Mouse (Mus musculus): ENCODE measurements around the gene Cdk4. TPM values are rescaled to one million over a fixed set of nuclear protein-coding genes. Genes with fewer than 3 reads are reported as not detected.
A peak's percentile ranks its signal among the peaks of the same experiment; 100 is the strongest.
"Not testable (repeated sequence)": the region's sequence is repeated elsewhere in the genome, so short reads cannot be mapped to it uniquely, and the experiment has no call there.

Cdk4 gene
- total RNA-seq, 2 experiments from 2014 or later = 76.1 to 83.3 TPM

DNA sequence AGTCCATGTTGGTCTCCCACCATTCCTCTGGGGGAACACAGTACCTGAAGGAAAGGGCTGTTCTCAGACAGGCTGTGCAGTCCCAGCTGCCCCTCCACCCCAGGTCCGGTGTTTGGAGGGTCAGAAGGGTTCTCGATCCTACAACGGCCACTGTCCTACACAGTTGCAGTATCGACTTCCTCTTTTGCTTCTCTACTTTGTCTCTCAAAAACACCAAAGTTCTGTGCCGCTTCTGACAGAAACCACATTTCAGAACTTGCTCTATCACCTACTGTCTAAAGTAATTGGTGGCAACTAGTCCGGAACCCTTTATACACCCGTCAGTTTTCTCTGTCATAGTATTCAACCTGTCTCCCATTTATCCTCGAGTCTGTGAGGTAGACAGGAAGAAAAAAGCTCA, 7.9 kb upstream of the Cdk4 start:
- intact Hi-C loops (cut with DNase I) = no loop called here

DNA sequence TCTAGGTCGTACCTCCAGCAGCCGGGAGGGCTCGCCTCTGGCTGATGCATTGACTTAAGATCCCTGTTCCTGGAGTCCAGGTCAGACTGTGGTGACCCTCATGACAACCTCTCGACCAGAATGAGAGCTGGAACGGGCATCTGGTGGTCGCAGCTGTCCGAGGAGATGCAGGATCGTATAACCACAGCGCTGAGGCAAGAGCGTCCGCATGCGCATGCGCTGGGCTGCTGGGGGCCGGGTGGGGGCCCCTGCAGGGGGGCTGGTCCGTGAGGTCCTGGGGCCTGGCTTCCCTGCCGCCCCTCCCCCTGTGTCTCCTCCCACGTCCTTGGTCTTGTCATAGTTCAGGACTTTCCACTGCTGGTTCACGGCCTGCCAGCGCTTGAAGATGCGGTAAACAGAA, 6.8 kb upstream of the Cdk4 start:
- intact Hi-C loops (cut with DNase I) = no loop called here
- no peak for DNase-seq (ENCODE audit: low spot score)

More for the DNA sequence above, 7.9 kb upstream of the Cdk4 start:
- no peak for DNase-seq (ENCODE audit: low spot score)

DNA sequence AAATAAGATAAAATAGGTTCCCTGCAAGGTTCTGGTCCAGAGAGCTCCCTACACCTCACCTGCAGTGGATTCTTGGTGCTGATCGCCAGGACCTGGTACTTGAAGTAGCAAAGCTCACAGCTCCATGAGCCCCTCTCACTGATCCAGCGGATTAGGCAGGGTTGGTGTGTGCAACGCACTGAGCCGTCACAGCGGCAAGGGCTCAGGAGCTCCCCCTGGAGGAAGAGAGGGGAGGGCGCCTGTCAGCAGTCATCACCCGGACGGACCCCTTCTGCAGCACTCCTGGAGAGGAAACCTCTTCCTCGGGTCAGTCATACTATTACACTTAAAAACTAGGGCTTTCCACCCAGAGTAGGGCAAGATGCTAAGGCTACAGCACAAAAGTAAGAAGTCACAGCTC, 5.2 kb upstream of the Cdk4 start:
- no peak for DNase-seq (ENCODE audit: low spot score)
- intact Hi-C loops (cut with DNase I) = no loop called here

DNA sequence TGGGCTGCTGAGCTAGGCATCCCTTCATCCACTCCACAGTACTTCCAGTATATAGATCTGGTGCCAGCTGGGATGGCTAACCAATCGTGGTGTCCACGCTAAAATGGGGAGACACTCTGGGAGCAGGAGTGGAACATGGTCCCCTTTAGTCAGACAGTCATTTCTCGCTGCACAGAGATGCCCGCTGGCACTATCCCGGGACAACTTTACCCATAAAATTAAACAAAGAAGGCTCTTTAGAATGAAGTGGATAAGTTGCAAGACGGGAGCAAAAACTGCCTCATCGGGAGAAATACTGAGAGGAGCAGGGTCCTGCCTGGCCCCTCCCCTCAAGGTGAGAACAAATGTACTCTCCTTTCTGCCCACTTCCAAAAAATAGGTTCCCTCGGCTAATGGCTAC, 4.6 kb upstream of the Cdk4 start:
- DNase-seq (ENCODE audit: low spot score) = no peak
- intact Hi-C loops (cut with DNase I) = no loop called here

DNA sequence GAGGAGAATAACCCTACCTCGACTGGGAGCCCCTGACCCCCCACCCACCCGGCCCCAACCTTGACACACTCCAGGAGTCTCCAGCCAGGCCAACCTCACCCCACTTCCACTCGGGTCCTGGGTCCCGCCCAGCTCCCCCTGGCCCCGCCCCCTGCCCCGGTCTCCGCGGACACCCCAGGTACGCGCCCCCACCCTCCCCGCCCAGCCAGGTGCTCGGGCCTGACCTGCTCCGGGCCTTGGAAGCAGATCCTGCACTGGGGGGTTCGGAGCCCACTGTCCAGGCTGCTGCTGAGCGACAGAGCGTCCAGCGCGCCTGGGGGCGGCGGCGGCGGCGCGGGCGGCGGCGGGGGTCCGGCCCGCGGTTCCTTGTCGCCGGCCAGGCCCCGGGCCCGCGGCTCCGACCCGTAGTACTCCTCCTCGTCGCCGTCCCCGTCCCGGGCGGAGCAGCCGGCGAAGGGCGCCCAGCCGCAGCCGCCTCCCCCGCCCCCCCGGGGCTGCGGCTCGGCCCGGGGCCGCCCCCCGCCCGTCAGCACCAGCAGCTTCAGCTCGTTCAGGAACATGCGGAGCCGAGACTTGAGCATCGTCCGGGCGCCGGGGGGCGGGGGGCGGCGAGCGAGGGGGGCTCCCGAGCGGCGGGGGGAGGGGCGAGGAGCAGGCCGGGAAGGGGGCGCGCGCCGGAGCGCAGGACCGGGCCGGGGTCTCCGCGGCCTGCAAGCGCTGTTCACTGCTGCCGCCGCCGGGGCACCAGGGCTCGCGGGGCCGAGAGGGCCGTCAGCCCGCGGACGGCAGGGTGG, 4.0 kb upstream of the Cdk4 start:
- intact Hi-C loops (cut with DNase I) = no loop called here
- no peak for DNase-seq (ENCODE audit: low spot score)

DNA sequence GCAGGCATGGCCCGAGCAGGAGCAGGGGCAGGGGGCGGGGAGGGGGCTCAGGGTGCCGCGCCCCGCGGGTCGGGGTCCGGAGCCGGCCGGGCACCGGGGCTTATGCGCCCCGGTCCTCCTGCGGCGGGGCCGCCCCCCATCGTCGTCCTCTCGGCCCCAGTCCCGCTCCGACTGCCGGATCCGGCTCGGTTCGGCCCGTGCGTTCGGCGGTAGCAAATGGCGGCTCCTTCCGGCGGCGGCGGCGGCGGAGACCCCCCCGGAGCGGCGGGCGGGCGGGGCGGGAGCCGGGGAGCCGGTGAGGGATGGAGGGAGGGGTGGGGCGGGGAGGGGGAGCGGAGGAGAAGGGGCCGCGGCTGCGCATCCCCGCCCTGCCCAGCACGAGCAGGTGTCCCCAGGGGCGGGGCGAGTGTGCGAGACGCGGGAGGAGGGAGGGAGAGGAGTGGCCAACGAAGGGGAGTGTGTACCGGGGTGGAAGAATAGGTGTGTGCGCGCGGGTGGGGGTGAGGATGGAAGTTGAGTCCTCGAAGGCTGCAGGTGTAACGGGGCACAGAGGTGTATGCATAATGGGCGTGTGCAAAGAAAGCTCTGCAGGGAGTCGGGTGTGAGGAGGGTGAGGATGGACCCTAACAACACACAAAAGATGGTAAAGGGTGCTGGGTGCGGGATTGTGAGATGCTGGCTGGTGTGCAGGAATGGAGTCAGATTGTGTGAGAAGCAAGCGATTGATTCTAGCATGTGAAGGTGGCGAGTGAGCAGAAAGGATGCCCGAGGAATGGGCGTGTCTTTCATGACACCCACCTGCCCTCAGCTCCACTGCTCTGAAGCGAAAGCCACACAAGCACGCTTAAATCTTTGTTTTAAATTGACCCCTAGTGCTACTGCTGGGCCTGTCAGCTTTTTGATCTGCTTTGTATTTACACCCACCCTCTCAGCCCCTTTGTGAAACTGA, 3.1 kb upstream of the Cdk4 start, which contains the start of gene March9:
TSS of gene March9 (minus strand) at position 217 of the 949 bp plus-strand sequence.
- intact Hi-C loops (cut with DNase I) = no loop called here
- DNase-seq (ENCODE audit: low spot score) = no peak

DNA sequence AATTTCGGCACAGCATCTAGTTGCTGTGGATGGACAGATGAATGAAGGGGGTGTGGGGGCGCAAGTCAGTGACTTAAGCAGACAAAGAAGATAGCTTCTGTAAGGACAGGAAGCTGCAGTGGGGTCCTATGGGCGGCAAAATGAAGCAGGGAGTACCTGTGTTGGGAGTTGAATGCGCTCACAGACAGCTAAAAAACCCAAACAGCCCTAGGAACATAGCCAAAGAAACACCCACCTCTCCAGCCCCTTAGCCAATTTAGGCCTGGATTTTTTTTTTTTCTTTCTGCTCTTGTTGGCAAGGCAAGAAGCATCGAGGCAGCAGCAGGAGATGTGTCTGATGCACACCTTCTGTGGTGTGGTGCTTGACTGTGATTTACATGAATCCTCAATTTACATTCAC, 2.2 kb upstream of the Cdk4 start:
- DNase-seq (ENCODE audit: low spot score) = no peak
- intact Hi-C loops (cut with DNase I) = no loop called here

DNA sequence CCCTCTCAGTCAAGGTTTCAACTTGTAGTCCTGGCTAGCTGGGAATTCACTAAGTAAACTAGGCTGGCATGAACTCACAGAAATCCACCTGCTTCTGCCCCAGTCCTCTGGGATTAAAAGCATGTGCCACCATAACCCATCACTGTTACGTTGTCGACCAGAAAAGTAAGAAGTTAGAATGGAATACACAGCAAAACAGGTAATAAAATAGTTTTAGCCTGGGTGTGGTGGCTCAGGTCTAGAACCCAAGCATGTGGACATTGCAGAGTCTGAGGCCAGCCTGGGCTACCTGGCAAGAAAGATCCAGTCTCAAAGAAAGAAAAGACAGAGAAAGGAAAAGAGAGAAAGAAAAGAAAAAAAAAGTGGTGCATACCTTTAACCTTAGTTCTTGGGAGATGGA, 1.8 kb upstream of the Cdk4 start:
- no peak for DNase-seq (ENCODE audit: low spot score)
- intact Hi-C loops (cut with DNase I) = no loop called here

DNA sequence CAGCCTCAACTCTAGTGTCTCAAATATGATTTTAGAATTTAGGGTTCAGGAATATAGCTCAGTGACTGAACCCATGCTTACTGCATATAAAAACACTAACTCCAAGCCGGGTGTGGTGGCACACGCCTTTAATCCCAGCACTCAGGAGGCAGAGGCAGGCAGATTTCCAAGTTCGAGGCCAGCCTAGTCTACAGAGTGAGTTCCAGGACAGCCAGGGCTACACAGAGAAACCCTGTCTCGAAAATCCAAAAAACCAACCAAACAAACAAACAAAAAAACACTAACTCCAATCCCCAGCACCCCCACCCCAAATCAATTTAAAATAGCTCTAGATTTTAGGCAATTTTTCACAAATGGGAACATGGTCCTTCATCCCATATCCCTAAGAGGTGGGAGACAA, 1.2 kb upstream of the Cdk4 start:
- intact Hi-C loops (cut with DNase I); DNase-seq (ENCODE audit: low spot score): not testable (repeated sequence)

DNA sequence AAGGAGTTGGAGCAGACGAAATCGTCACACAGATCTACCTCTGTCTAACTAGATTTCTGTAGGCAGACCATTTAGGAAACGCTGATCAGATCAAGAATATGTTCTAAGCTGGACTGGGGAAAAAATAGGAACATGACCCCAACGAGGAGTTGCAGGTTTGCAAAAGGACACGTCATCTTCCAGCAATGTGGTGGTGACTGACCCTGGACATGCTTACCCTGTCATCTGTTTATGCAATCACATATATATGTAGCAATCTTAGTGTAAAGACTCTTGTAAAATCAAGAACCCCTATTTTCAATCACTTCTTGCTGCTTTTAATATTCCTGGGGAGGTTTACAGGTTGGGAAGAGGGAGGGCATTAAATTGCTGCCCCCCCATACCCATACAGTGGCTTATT, 831 bp upstream of the Cdk4 start:
- no peak for DNase-seq (ENCODE audit: low spot score)
- intact Hi-C loops (cut with DNase I) = no loop called here

DNA sequence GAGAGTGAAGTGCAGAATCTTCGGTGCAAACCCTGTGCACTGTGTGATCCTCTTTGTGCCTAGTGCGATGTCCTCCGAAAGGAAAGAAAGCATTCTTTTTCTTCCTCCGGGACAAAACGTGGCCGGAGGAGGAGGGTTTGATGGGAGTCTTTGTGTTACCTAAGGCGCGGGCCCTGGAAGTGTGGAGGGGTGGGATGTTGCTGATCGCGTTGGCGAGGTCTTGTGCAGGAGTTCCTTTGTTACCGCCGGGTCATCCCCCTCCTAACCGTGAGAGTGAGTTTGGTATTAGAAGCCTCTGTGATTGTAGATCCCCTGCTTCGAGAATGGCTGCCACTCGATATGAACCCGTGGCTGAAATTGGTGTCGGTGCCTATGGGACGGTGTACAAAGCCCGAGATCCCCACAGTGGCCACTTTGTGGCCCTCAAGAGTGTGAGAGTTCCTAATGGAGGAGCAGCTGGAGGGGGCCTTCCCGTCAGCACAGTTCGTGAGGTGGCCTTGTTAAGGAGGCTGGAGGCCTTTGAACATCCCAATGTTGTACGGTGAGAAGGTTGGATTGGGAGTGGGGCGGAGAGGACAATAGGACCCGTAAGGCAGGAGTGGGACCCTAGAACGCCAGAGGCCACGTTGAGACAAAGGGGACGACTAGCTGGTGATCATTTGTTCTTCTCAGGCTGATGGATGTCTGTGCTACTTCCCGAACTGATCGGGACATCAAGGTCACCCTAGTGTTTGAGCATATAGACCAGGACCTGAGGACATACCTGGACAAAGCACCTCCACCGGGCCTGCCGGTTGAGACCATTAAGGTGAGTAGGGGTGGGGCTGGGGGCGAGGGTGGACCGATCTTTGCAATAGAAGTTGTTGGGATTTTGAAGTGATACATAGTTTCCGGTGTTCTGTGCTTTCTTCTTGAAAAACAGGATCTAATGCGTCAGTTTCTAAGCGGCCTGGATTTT, 858 bp downstream of the Cdk4 start:
- intact Hi-C loops (cut with DNase I) = no loop called here
- DNase-seq (ENCODE audit: low spot score) = no peak

DNA sequence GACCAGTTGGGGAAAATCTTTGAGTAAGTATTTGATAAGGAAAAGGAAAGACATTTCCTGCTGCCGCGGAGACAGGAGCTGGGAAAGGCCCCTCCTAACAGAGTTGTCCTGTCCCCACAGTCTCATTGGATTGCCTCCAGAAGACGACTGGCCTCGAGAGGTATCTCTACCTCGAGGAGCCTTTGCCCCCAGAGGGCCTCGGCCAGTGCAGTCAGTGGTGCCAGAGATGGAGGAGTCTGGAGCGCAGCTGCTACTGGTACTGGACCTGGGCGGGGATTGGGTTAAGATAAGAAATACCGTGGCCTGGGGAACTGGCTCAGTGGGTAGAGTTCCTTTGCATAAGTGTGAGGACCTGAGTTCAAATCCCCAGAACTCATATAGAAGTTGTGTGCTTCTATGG, 2.6 kb downstream of the Cdk4 start:
- no peak for DNase-seq (ENCODE audit: low spot score)
- intact Hi-C loops (cut with DNase I) = no loop called here

DNA sequence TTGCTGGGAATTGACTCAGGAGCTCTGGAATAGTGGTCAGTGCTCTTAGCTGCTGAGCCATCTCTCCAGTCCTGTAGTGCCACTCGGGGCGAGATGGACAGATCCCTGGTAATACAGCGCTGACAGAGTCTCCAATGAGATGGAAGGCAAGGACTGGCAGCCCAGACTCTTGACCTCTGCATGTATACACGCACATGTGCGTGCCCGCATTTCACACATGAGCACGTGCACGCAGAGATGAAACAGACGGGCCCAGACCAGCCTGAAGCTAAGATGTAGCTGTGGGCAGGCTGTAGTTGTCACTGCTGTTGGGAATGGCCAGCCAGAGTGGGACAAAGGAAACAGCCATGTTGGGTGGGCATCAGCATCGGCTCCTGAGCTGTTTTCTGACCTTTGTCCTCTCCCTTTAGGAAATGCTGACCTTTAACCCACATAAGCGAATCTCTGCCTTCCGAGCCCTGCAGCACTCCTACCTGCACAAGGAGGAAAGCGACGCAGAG, 3.2 kb downstream of the Cdk4 start:
- intact Hi-C loops (cut with DNase I) = no loop called here

DNA sequence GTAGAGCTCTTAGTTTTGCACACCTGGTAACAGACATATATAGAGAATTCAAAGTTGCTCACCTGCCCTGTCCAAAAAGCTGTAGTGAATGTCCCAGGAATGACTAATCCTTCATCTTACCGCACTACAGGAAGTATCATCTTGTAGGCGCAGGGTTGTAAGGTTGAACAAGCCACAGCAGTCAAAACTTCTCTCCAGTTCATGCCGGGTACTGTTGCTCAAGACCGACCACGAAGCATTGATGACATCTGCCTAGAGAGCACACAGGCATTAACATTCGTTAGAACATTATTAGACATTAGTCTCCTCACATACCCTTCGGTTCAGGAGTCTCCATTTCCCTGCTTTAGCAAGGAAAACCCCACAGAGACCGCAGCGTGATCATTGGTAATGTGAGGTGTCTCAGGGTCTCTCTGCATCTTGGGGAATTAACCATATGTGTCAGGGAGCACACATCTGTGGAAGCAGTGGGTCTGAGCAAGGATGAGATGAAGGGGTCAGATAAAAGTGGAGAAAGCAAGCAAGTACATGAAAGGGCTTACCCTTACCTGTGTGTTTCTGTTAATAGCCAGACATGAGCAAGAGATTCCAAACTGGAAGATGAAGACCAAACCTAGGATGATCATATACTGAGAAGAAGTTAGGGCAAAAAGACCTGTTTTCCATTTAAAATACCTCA, 5.2 kb downstream of the Cdk4 start:
- no peak for DNase-seq (ENCODE audit: low spot score)
- intact Hi-C loops (cut with DNase I) = no loop called here

More for the DNA sequence above, 3.2 kb downstream of the Cdk4 start:
- DNase-seq (ENCODE audit: low spot score) = no peak

DNA sequence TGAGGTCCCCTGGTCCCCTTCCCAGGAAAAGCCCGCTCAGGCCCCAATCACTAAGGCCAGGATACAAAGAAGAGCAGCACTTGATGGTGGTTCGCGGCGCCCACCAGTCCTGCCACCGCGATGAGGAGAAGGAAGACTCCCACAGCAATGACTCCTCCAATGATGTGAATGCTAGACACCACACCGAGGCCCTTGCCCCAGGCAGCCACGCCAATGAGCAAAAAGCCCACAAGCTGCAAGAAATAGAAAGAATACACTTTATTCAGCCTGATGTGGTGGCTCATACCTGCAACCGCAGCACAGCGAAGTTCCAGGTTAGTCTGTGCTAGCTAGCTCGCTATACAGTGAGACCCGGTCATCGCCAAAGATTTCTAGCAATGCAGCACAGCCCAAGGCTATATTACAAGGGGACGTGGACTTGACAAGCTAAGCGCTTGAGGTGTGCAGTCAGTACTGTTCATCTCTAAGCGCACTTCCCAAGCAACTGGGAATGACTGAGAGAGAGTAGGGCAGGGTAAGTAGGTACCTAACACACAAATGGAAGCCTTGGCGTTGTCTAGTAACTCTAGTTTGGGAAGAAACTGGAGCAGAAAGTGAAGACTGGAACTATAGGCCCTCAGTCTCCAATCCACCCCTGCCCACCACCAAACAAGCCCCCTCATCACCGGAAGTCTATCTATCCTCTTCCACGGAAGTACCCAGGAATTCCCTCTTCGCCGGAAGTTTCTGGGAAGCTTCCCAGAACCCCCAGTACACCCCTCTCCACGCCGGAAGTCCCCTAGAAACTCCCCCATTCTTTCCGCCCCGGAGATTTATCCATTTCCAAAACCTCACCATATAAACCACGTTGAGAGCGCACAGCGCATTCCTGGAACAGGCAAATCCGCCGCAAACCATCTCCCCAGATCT, 6.2 kb downstream of the Cdk4 start:
- DNase-seq (ENCODE audit: low spot score) = no peak
- intact Hi-C loops (cut with DNase I) = no loop called here

DNA sequence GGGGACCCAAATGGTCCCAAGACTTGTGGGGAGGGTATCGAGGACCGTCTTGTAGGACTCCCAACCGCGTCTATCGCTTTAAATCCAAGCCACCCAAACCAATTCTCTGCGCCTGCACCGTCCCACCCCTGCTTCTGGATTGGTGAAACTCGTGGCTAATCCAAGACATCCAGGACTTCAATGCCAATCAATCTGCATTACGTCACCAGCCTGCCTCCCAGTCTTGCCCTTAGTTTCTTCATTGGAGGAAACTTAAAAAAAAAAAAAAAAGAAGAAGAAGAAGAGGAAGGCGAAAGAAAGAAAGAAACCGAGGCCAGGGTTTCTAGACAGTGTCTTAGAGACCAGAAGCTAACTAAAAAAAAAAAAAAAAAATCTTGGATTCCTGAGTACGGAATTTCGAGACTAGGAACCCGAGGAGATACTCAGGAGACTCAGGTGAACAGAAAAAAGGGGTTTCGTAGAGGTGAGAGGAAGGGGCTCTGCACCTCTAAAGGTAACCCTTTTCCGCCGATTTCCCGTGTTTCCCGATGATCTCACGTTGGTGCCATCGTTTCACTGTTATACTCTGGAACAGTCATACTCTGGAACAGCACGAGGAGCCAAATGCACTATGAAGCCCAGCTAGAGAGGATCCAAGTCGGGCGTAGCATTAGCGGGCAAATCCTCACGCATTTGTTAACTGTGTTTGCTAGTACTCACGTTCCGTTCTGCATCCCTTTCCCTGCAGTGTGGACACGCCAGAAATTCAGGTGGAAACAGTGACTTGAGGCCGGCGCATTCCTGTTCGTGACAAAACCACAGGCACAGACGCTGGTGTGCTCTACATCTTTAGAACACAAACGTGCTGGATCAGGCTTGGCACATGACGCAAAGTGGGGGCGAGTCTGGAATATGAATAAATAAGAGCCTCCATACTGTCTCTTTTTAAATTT, 7.1 kb downstream of the Cdk4 start, which contains the start of gene Tspan31:
TSS of gene Tspan31 (minus strand) at position 75 of the 932 bp plus-strand sequence.
- intact Hi-C loops (cut with DNase I) = no loop called here
- peak; percentile 88 for DNase-seq (ENCODE audit: low spot score)

DNA sequence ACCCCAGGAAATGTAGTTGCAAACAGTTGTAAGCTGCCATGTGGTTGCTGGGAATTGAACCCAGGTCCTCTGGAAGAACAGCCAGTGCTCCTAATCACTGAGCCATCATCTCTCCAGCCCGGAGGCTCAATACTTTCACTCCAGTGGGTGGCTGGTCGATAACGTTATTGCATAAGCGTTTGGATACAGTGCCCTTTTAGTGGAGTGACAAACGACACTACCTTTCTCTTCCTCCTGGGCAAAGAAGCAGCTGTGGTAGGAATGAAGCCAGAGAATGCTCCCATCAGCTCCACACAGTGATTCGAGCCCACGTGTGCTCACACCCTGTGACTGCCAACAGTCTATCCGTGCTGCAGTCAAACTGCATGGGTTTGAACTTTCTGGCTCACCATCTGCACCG, 7.9 kb downstream of the Cdk4 start:
- DNase-seq (ENCODE audit: low spot score) = no peak
- intact Hi-C loops (cut with DNase I) = no loop called here
